Mouse (Mus musculus) hindbrain, embryonic 10.5 days (tissue): ENCODE data around the gene 1700017B05Rik. TPM values are rescaled to one million over a fixed set of nuclear protein-coding genes. Genes with fewer than 3 reads are reported as not detected.
A peak's percentile ranks its signal among the peaks of the same experiment; 100 is the strongest.
"Not testable (repeated sequence)": the region's sequence is repeated elsewhere in the genome, so short reads cannot be mapped to it uniquely, and the experiment has no call there.

Source experiments
- DNase-seq: peaks from one replicate; pipeline ENCODE4 v3.0.0-alpha.2; 2017; ENCODE audit warnings: low spot score
- H3K27ac ChIP-seq: fragments of 300-500 bp; sonication (generic); 2 replicates; pipeline ENCODE4 v1.5.1; 2016; ENCODE audit warnings: mild to moderate bottlenecking, moderate library complexity
- H3K27me3 ChIP-seq: fragments of 300-500 bp; sonication (generic); 2 replicates; pipeline ENCODE4 v1.6.1; 2016; ENCODE audit warnings: mild to moderate bottlenecking; ENCODE audit not compliant: poor library complexity, insufficient read depth, severe bottlenecking
- H3K36me3 ChIP-seq: fragments of 300-500 bp; sonication (generic); 2 replicates; pipeline ENCODE4 v1.6.1; 2016; ENCODE audit warnings: mild to moderate bottlenecking, moderate library complexity
- H3K4me1 ChIP-seq: fragments of 300-500 bp; sonication (generic); replicated peaks from 2 replicates; pipeline ENCODE4 v1.6.1; 2016; ENCODE audit warnings: mild to moderate bottlenecking
- H3K4me3 ChIP-seq: fragments of 300-500 bp; sonication (generic); 2 replicates; pipeline ENCODE4 v1.5.1; 2016; ENCODE audit warnings: mild to moderate bottlenecking, moderate library complexity
- H3K9me3 ChIP-seq: fragments of 300-500 bp; sonication (generic); 2 replicates; pipeline ENCODE4 v1.6.1; 2016; ENCODE audit warnings: mild to moderate bottlenecking, moderate library complexity
- WGBS: fragments of 180-500 bp; shearing (Covaris S2); methylation state at CpG from one replicate; pipeline ENCODE4 v1.1.7; 2016; 5-methylcytosine and 5-hydroxymethylcytosine counted together
- polyA plus RNA-seq: library from polyadenylated mRNA; unstranded; fragments of >200 nt; fragmentation: Nextera tagmentation; extraction: Ambion mirVana; gene quantifications from 2 replicates; pipeline ENCODE4 v1.2.1, GENCODE M21; 2016

Gene 1700017B05Rik
- polyA plus RNA-seq, 1 experiment from 2014 or later, result 10.9 TPM

- H3K4me1 ChIP-seq, result no peaks in the 10 kb centered on the region
- H3K27me3 ChIP-seq, result no peaks in the 10 kb centered on the region
- H3K9me3 ChIP-seq, result no peaks in the 10 kb centered on the region
- no peak overlapping the region for H3K4me3 ChIP-seq
- DNase-seq, result peak; percentile 49
- H3K27ac ChIP-seq, result no peak overlapping the region
- H3K36me3 ChIP-seq, result no peaks in the 10 kb centered on the region
- WGBS, result 25% methylated on average over 6 of the region's 6 CpGs
Observed at GRCm38 (mm10) chr9:57220356-57220755, 42.1 kb downstream of the 1700017B05Rik start.

GRCm38 (mm10) chr9:57219511-57219910 is 42.9 kb downstream of the 1700017B05Rik start:
- H3K4me1 ChIP-seq, result no peaks in the 10 kb centered on the region
- no peaks in the 10 kb centered on the region for H3K27me3 ChIP-seq
- WGBS, result 83% methylated on average over 1 of the region's 1 CpGs
- no peak overlapping the region for H3K27ac ChIP-seq
- no peak for DNase-seq
- no peaks in the 10 kb centered on the region for H3K9me3 ChIP-seq
- no peak overlapping the region for H3K4me3 ChIP-seq
- no peaks in the 10 kb centered on the region for H3K36me3 ChIP-seq

- no peak overlapping the region for H3K4me3 ChIP-seq
- 87% methylated on average over 5 of the region's 5 CpGs for WGBS
- no peaks in the 10 kb centered on the region for H3K27me3 ChIP-seq
- no peaks in the 10 kb centered on the region for H3K36me3 ChIP-seq
- no peaks in the 10 kb centered on the region for H3K4me1 ChIP-seq
- H3K9me3 ChIP-seq, result no peaks in the 10 kb centered on the region
- DNase-seq, result no peak
- H3K27ac ChIP-seq, result no peak overlapping the region
Observed at GRCm38 (mm10) chr9:57218776-57219175, 43.6 kb downstream of the 1700017B05Rik start.

GRCm38 (mm10) chr9:57217220-57217619 is 45.2 kb downstream of the 1700017B05Rik start:
- H3K27ac ChIP-seq, result no peak overlapping the region
- DNase-seq, result no peak
- 82% methylated on average over 6 of the region's 6 CpGs for WGBS
- H3K27me3 ChIP-seq, result no peaks in the 10 kb centered on the region
- no peaks in the 10 kb centered on the region for H3K4me1 ChIP-seq
- H3K36me3 ChIP-seq, result no peaks in the 10 kb centered on the region
- H3K4me3 ChIP-seq, result no peak overlapping the region
- H3K9me3 ChIP-seq, result no peaks in the 10 kb centered on the region

- Histone ChIP-seq H3K9me3 (no peaks in the 10 kb centered on the region), H3K27ac (no peak overlapping the region)
Observed at GRCm38 (mm10) chr9:57214500-57214899, 47.9 kb downstream of the 1700017B05Rik start.

GRCm38 (mm10) chr9:57212448-57213222 is 49.8 kb downstream of the 1700017B05Rik start:
- Histone ChIP-seq H3K27me3 (no peaks in the 10 kb centered on the region), H3K9me3 (no peaks in the 10 kb centered on the region), H3K36me3 (no peaks in the 10 kb centered on the region), H3K27ac (no peak overlapping the region), H3K4me1 (no peaks in the 10 kb centered on the region), H3K4me3 (no peak overlapping the region)
- DNase-seq, result no peak
- 75% methylated on average over 9 of the region's 9 CpGs for WGBS

More at GRCm38 (mm10) chr9:57214500-57214899, 47.9 kb downstream of the 1700017B05Rik start:
- H3K36me3 ChIP-seq, result no peaks in the 10 kb centered on the region
- H3K27me3 ChIP-seq, result no peaks in the 10 kb centered on the region
- WGBS, result 81% methylated on average over 6 of the region's 6 CpGs
- DNase-seq, result no peak
- H3K4me3 ChIP-seq, result no peak overlapping the region
- H3K4me1 ChIP-seq, result no peaks in the 10 kb centered on the region

- Histone ChIP-seq H3K27me3 (no peaks in the 10 kb centered on the region), H3K4me1 (no peaks in the 10 kb centered on the region), H3K36me3 (no peaks in the 10 kb centered on the region), H3K4me3 (no peak overlapping the region), H3K27ac (no peak overlapping the region), H3K9me3 (no peaks in the 10 kb centered on the region)
- 32% methylated on average over 3 of the region's 3 CpGs for WGBS
- peak; percentile 25 for DNase-seq
Observed at GRCm38 (mm10) chr9:57209316-57209715, 53.1 kb downstream of the 1700017B05Rik start.

GRCm38 (mm10) chr9:57206896-57207295 is 55.5 kb downstream of the 1700017B05Rik start:
- Histone ChIP-seq H3K4me3 (no peak overlapping the region), H3K4me1 (no peaks in the 10 kb centered on the region), H3K36me3 (no peaks in the 10 kb centered on the region), H3K9me3 (no peaks in the 10 kb centered on the region), H3K27ac (no peak overlapping the region), H3K27me3 (no peaks in the 10 kb centered on the region)
- no peak for DNase-seq
- WGBS, result 74% methylated on average over 2 of the region's 2 CpGs

GRCm38 (mm10) chr9:57203571-57203970 is 58.8 kb downstream of the 1700017B05Rik start:
- not testable (repeated sequence) for H3K27me3 ChIP-seq, H3K27ac ChIP-seq, DNase-seq, H3K4me3 ChIP-seq, H3K9me3 ChIP-seq, H3K36me3 ChIP-seq, H3K4me1 ChIP-seq
- 93% methylated on average over 13 of the region's 13 CpGs for WGBS

Other genes starting within 250 kb of the 1700017B05Rik start
- 46.7 and 51.0 TPM in 2 replicates for gene Sin3a, start 190.6 kb downstream of the 1700017B05Rik start, polyA plus RNA-seq
- 58.7 and 62.5 TPM in 2 replicates for gene Man2c1, start 131.9 kb downstream of the 1700017B05Rik start, polyA plus RNA-seq
- gene Neil1, start 114.3 kb downstream of the 1700017B05Rik start, polyA plus RNA-seq, result 6.3 and 8.0 TPM in 2 replicates
- 110 and 134 TPM in 2 replicates for gene Commd4, start 104.3 kb downstream of the 1700017B05Rik start, polyA plus RNA-seq
- gene Trcg1, start 26.1 kb downstream of the 1700017B05Rik start, polyA plus RNA-seq, result not detected in 2 replicates
- 19.8 and 23.5 TPM in 2 replicates for gene Ppcdc, start 177.5 kb upstream of the 1700017B05Rik start, polyA plus RNA-seq
- 18.2 and 28.9 TPM in 2 replicates for gene Scamp5, start 205.4 kb upstream of the 1700017B05Rik start, polyA plus RNA-seq
- 2.5 and 9.7 TPM in 2 replicates for gene Rpp25, start 241.4 kb upstream of the 1700017B05Rik start, polyA plus RNA-seq